Mouse (Mus musculus) monocyte, adult 5-6 weeks (primary cell): ENCODE results near the gene Polr3gl. TPM values are rescaled to one million over a fixed set of nuclear protein-coding genes. Genes with fewer than 3 reads are reported as not detected.

Source experiments
- ATAC-seq: fragments of 153-309, 156-312 bp; replicated peaks from 2 replicates; pipeline ENCODE4 v1.8.0; 2017; ENCODE audit warnings: mild to moderate bottlenecking; ENCODE audit not compliant: low TSS enrichment, insufficient number of reproducible peaks, severe bottlenecking, poor library complexity, low FRiP score
- total RNA-seq: library from RNA; stranded (forward); fragments of 200-1000, 200-491, 200-594 nt; gene quantifications from 3 replicates; pipeline ENCODE4 v1.2.3, GENCODE M21; 2017

The Polr3gl gene
- total RNA-seq, 1 experiment from 2014 or later = 84.0 TPM

GRCm38 (mm10) chr3:96560881-96561668 lies 32.9 kb downstream of the Polr3gl start:
- ATAC-seq = no peak

- ATAC-seq = no peak
Measured at GRCm38 (mm10) chr3:96559911-96560850, 33.8 kb downstream of the Polr3gl start.

GRCm38 (mm10) chr3:96559398-96559910 lies 34.5 kb downstream of the Polr3gl start:
- ATAC-seq = peak; percentile 28; the same call in 1 of the 2 replicates

GRCm38 (mm10) chr3:96558668-96559196 lies 35.2 kb downstream of the Polr3gl start:
- ATAC-seq = no peak

- ATAC-seq = no peak
Measured at GRCm38 (mm10) chr3:96558159-96558558, 35.8 kb downstream of the Polr3gl start.

- ATAC-seq = peak; percentile 97
Measured at GRCm38 (mm10) chr3:96557694-96558093, 36.3 kb downstream of the Polr3gl start, which contains the start of gene Txnip. TSS of gene Txnip (plus strand) at chr3:96557957.

GRCm38 (mm10) chr3:96556651-96557635 lies 37.0 kb downstream of the Polr3gl start:
- no peak for ATAC-seq

- no peak for ATAC-seq
Measured at GRCm38 (mm10) chr3:96555999-96556614, 37.9 kb downstream of the Polr3gl start.

- no peak for ATAC-seq
Measured at GRCm38 (mm10) chr3:96555041-96555596, 38.9 kb downstream of the Polr3gl start.

- ATAC-seq = no peak
Measured at GRCm38 (mm10) chr3:96554251-96554650, 39.7 kb downstream of the Polr3gl start.

GRCm38 (mm10) chr3:96553601-96554000 lies 40.4 kb downstream of the Polr3gl start:
- ATAC-seq = no peak

- ATAC-seq = no peak
Measured at GRCm38 (mm10) chr3:96551890-96552289, 42.1 kb downstream of the Polr3gl start.

GRCm38 (mm10) chr3:96551203-96551602 lies 42.8 kb downstream of the Polr3gl start:
- no peak for ATAC-seq

- ATAC-seq = no peak
Measured at GRCm38 (mm10) chr3:96549346-96549745, 44.6 kb downstream of the Polr3gl start.

- ATAC-seq = no peak
Measured at GRCm38 (mm10) chr3:96548824-96549223, 45.2 kb downstream of the Polr3gl start.

GRCm38 (mm10) chr3:96547389-96547960 lies 46.5 kb downstream of the Polr3gl start:
- ATAC-seq = peak; percentile 87

- ATAC-seq = no peak
Measured at GRCm38 (mm10) chr3:96546880-96547279, 47.1 kb downstream of the Polr3gl start.
